Mouse (Mus musculus) ES-Bruce4 (cell line): ENCODE data around the gene Lrp1.

ENCODE experiments used
- CTCF ChIP-seq: IDR thresholded peaks from one replicate; pipeline ENCODE4 v1.8.1; 2011; ENCODE audit warnings: low read depth, low read length
- EP300 ChIP-seq: IDR thresholded peaks from 2 replicates; pipeline ENCODE4 v1.6.1; 2011; ENCODE audit warnings: low read depth, low read length; ENCODE audit not compliant: insufficient read depth

GRCm38 (mm10) chr10:127563840-127564239 is 57.1 kb downstream of the Lrp1 start:
- no peak for TF ChIP-seq CTCF
- no peak for TF ChIP-seq EP300
